Mouse (Mus musculus) hindbrain, embryonic 13.5 days (tissue): ENCODE results near the gene D330020A13Rik. TPM values are rescaled to one million over a fixed set of nuclear protein-coding genes. Genes with fewer than 3 reads are reported as not detected.

ENCODE experiments used
- polyA plus RNA-seq: library from polyadenylated mRNA; unstranded; fragments of >200 nt; fragmentation: Nextera tagmentation; extraction: Ambion mirVana; gene quantifications from 2 replicates; pipeline ENCODE4 v1.2.1, GENCODE M21; 2015

D330020A13Rik gene
- polyA plus RNA-seq, 1 experiment from 2014 or later = not detected

Other genes starting within 250 kb of the D330020A13Rik start
- not detected in 2 replicates for gene Ninj2, start 201.0 kb upstream of the D330020A13Rik start, polyA plus RNA-seq
- 0.09 and 0.27 TPM in 2 replicates for gene B4galnt3, start 195 bp downstream of the D330020A13Rik start, polyA plus RNA-seq
- gene Kdm5a, start 69.8 kb downstream of the D330020A13Rik start, polyA plus RNA-seq = 45.6 and 47.3 TPM in 2 replicates
- gene Ccdc77, start 70.0 kb downstream of the D330020A13Rik start, polyA plus RNA-seq = 13.2 and 14.2 TPM in 2 replicates
- 8.9 and 9.8 TPM in 2 replicates for gene Il17ra, start 168.9 kb downstream of the D330020A13Rik start, polyA plus RNA-seq
- 3.5 and 3.9 TPM in 2 replicates for gene Tmem121b, start 199.4 kb downstream of the D330020A13Rik start, polyA plus RNA-seq
- 13.2 and 15.1 TPM in 2 replicates for gene Hdhd5, start 237.0 kb downstream of the D330020A13Rik start, polyA plus RNA-seq